Mouse (Mus musculus) limb, embryonic 13.5 days (tissue): ENCODE measurements around the gene Spc24. TPM values are rescaled to one million over a fixed set of nuclear protein-coding genes. Genes with fewer than 3 reads are reported as not detected.
A peak's percentile ranks its signal among the peaks of the same experiment; 100 is the strongest.

ENCODE experiments used
- ATAC-seq: fragments of 200-750 bp; cut with Nextera tagmentation; 2 replicates; pipeline ENCODE4 v1.8.0; 2017; ENCODE audit warnings: low read depth, moderate number of reproducible peaks, moderate TSS enrichment; ENCODE audit not compliant: low FRiP score
- H3K27ac ChIP-seq: fragments of 300-500 bp; sonication (generic); 2 replicates; pipeline ENCODE4 v1.5.1; 2015; ENCODE audit warnings: inconsistent platforms, mild to moderate bottlenecking, moderate library complexity
- H3K27me3 ChIP-seq: fragments of 300-500 bp; sonication (generic); 2 replicates; pipeline ENCODE4 v1.6.1; 2015; ENCODE audit warnings: mild to moderate bottlenecking, inconsistent platforms
- H3K36me3 ChIP-seq: fragments of 300-500 bp; sonication (generic); 2 replicates; pipeline ENCODE4 v1.6.1; 2015; ENCODE audit warnings: inconsistent platforms, mild to moderate bottlenecking, moderate library complexity
- H3K4me1 ChIP-seq: fragments of 300-500 bp; sonication (generic); 2 replicates; pipeline ENCODE4 v1.6.1; 2015; ENCODE audit warnings: inconsistent platforms
- H3K4me2 ChIP-seq: fragments of 300-500 bp; sonication (generic); replicated peaks from 2 replicates; pipeline ENCODE4 v1.6.1; 2015; ENCODE audit warnings: inconsistent platforms, mild to moderate bottlenecking, moderate library complexity
- H3K4me3 ChIP-seq: fragments of 300-500 bp; sonication (generic); 2 replicates; pipeline ENCODE4 v1.5.1; 2015; ENCODE audit warnings: moderate library complexity, mild to moderate bottlenecking, inconsistent platforms
- H3K9ac ChIP-seq: fragments of 300-500 bp; sonication (generic); 2 replicates; pipeline ENCODE4 v1.6.1; 2015; ENCODE audit warnings: mild to moderate bottlenecking, inconsistent platforms
- H3K9me3 ChIP-seq: fragments of 300-500 bp; sonication (generic); 2 replicates; pipeline ENCODE4 v1.6.1; 2016; ENCODE audit warnings: inconsistent platforms
- WGBS: fragments of 180-500 bp; shearing (Covaris S2); methylation state at CpG from one replicate; pipeline ENCODE4 v1.1.7; 2015; 5-methylcytosine and 5-hydroxymethylcytosine counted together
- polyA plus RNA-seq: library from polyadenylated mRNA; unstranded; fragments of >200 nt; fragmentation: Nextera tagmentation; extraction: Ambion mirVana; gene quantifications from 2 replicates; pipeline ENCODE4 v1.2.1, GENCODE M21; 2015

Gene Spc24
- polyA plus RNA-seq, 1 experiment from 2014 or later, result 109 TPM

DNA sequence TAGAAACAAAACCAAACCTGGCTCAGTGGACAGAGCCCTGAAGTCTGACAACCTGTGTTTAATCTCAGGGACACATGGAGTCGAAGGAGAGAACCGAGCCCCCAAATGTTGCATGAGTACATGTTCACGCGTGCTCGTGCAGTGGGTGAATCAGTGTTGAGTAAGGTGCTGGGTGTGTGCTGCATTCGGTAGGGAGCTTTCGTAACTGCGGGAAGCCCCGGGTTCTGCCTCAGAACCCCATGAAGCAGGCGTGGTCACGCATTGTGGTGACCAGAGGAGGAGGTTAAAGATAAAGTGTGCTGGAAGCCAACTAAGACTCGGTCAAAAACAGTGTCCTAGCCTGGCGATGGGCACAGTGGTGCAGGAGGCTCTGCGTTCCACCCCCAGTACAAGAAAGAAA, 19.7 kb downstream of the Spc24 start:
- H3K9ac ChIP-seq, result no peak overlapping the region
- H3K9me3 ChIP-seq, result no peaks in the 10 kb centered on the region
- ATAC-seq, result no peak
- peaks cover 94% of the 10 kb centered on the region for H3K36me3 ChIP-seq
- no peaks in the 10 kb centered on the region for H3K27me3 ChIP-seq
- H3K4me1 ChIP-seq, result no peaks in the 10 kb centered on the region
- no peak overlapping the region for H3K4me3 ChIP-seq
- no peak overlapping the region for H3K27ac ChIP-seq
- WGBS, result 95% methylated on average over 14 of the region's 14 CpGs
- H3K4me2 ChIP-seq, result no peak overlapping the region

DNA sequence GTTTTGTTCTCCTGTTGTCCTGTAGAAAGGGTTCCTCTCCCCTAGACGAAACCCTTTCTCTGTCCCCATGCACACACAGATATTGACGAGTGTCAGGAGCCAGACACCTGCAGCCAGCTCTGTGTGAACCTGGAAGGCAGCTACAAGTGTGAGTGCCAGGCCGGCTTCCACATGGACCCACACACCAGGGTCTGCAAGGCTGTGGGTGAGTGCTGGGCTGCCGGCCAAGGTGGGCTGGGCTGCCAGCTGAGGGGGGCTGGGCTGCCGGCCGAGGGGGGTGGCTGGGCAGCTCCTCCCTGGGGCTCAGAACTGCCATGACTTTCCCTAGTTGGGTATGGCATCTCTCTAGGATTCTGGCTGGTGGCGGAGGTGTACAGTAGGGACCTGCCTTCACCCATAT, 21.3 kb downstream of the Spc24 start:
- Histone ChIP-seq H3K27me3 (no peaks in the 10 kb centered on the region), H3K4me2 (no peak overlapping the region), H3K4me1 (no peaks in the 10 kb centered on the region), H3K27ac (no peak overlapping the region), H3K9ac (no peak overlapping the region), H3K36me3 (peaks cover 94% of the 10 kb centered on the region), H3K4me3 (no peak overlapping the region), H3K9me3 (no peaks in the 10 kb centered on the region)
- 0 out of 2 replicates have a peak, but pooled peaks have one; percentile 15 for ATAC-seq
- 90% methylated on average over 7 of the region's 7 CpGs for WGBS

DNA sequence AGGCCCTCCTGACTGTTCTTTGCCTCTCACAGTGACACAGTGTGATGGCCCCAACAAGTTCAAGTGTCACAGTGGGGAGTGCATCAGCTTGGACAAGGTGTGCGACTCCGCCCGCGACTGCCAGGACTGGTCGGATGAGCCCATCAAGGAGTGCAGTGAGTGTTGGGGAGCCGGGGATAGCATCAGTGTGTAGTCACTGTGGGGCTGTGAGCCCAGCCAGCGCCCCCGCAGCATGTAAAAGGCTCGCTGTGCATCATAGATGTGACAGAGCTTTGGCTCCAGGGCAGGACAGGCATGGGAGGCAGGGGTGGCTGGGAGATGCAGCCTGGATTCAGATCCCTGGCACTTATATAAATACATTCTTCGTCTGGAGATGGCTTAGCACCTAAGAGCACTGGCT, 22.9 kb downstream of the Spc24 start:
- H3K4me1 ChIP-seq, result no peaks in the 10 kb centered on the region
- no peaks in the 10 kb centered on the region for H3K9me3 ChIP-seq
- H3K36me3 ChIP-seq, result peaks cover 98% of the 10 kb centered on the region
- no peak overlapping the region for H3K27ac ChIP-seq
- no peak overlapping the region for H3K4me3 ChIP-seq
- H3K27me3 ChIP-seq, result no peaks in the 10 kb centered on the region
- H3K9ac ChIP-seq, result no peak overlapping the region
- no peak for ATAC-seq
- WGBS, result 94% methylated on average over 10 of the region's 10 CpGs
- no peak overlapping the region for H3K4me2 ChIP-seq

DNA sequence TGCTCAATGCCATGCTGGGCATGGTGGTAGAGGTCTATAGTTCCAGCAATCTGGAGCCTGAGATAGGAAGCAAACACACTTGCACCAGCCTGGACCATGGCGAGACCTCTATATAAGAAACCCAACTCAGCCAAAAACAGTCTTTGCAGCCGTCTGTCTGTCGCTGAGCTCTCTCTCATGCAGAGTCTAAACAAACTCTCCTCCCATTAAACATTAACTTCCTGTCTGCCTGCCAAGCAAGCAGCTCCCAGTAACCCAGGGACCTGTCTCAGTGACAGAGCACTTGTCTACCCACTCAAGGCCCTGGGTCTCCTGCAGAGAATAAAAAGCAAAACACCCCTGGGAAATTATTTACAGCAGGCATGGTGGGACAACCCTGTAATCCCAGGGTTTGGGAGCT, 23.5 kb downstream of the Spc24 start:
- Histone ChIP-seq H3K4me3 (no peak overlapping the region), H3K4me1 (no peaks in the 10 kb centered on the region), H3K27ac (no peak overlapping the region), H3K9ac (no peak overlapping the region), H3K36me3 (peaks cover 98% of the 10 kb centered on the region), H3K4me2 (no peak overlapping the region), H3K9me3 (no peaks in the 10 kb centered on the region), H3K27me3 (no peaks in the 10 kb centered on the region)
- WGBS, result 88% methylated on average over 3 of the region's 3 CpGs
- ATAC-seq, result no peak

DNA sequence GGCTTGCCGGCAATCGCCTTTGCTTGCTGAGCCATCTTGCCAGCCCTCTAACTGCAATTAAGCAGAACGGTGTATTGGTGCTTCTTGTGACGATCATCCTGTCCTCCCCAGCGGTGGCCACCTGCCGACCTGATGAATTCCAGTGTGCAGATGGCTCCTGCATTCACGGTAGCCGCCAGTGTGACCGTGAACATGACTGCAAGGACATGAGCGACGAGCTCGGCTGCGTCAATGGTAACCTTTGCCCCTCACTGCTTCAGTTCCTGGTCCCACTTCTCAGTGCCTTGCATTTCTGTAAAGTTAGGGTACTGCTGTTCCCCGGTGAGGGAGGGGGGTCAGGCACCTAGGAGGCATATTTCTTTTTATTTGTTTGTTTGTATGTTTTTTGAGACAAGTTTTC, 25.0 kb downstream of the Spc24 start:
- Histone ChIP-seq H3K4me1 (no peaks in the 10 kb centered on the region), H3K4me3 (no peak overlapping the region), H3K27ac (no peak overlapping the region), H3K9me3 (no peaks in the 10 kb centered on the region), H3K27me3 (no peaks in the 10 kb centered on the region), H3K36me3 (peaks cover 97% of the 10 kb centered on the region), H3K4me2 (no peak overlapping the region), H3K9ac (no peak overlapping the region)
- ATAC-seq, result no peak
- 90% methylated on average over 14 of the region's 14 CpGs for WGBS

DNA sequence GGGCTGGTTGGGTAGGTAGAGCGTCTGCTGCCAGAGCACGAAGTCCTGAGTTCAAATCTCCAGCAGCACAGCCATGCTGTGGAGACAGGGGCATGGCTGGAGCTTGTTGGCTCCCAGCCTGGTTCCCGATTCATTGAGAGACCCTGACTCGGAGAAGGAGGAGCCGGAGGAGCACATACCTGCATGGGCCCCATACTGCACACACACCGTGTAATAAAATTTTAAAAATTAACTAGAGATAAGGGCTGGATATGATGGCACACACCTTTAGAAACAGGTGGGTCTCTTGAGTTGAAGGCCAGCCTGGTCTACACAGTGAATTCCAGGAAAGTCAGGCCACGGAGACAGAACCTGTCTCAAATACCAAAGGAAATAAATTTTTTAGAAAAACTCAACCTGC, 26.1 kb downstream of the Spc24 start:
- Histone ChIP-seq H3K36me3 (peaks cover 93% of the 10 kb centered on the region), H3K27me3 (no peaks in the 10 kb centered on the region), H3K4me3 (no peak overlapping the region), H3K4me2 (no peak overlapping the region), H3K27ac (no peak overlapping the region), H3K9ac (no peak overlapping the region), H3K4me1 (no peaks in the 10 kb centered on the region), H3K9me3 (no peaks in the 10 kb centered on the region)
- WGBS, result 96% methylated on average over 7 of the region's 7 CpGs
- ATAC-seq, result no peak

DNA sequence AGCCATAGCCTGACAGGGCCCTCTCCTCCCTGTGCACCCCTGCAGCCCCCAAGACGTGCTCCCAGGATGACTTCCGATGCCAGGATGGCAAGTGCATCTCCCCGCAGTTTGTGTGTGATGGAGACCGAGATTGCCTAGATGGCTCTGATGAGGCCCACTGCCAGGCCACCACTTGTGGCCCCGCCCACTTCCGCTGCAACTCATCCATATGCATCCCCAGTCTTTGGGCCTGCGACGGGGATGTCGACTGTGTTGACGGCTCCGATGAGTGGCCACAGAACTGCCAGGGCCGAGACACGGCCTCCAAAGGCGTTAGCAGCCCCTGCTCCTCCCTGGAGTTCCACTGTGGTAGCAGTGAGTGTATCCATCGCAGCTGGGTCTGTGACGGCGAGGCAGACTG, 26.7 kb downstream of the Spc24 start:
- no peaks in the 10 kb centered on the region for H3K27me3 ChIP-seq
- WGBS, result 93% methylated on average over 17 of the region's 17 CpGs
- no peak overlapping the region for H3K4me2 ChIP-seq
- H3K4me1 ChIP-seq, result no peaks in the 10 kb centered on the region
- no peak overlapping the region for H3K4me3 ChIP-seq
- H3K36me3 ChIP-seq, result peaks cover 93% of the 10 kb centered on the region
- no peaks in the 10 kb centered on the region for H3K9me3 ChIP-seq
- H3K27ac ChIP-seq, result no peak overlapping the region
- no peak for ATAC-seq
- no peak overlapping the region for H3K9ac ChIP-seq

DNA sequence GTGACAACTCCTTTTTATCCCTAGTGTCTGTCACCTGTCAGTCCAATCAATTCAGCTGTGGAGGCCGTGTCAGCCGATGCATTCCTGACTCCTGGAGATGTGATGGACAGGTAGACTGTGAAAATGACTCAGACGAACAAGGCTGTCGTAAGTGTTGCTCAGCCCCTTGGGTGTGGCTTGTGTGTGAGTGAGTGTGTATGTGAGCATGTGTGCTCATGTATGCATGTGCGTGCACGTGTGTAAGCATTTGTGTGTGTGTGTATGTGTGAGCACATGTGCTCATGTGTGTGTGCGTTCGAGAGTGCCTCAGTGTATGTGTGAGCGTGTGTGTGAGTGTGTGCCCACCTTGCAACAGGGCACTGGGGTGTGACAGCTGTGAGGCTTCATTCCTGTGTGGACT, 27.8 kb downstream of the Spc24 start:
- 95% methylated on average over 9 of the region's 9 CpGs for WGBS
- Histone ChIP-seq H3K9ac (no peak overlapping the region), H3K27ac (no peak overlapping the region), H3K9me3 (no peaks in the 10 kb centered on the region), H3K36me3 (peaks cover 90% of the 10 kb centered on the region), H3K27me3 (no peaks in the 10 kb centered on the region), H3K4me2 (no peak overlapping the region), H3K4me3 (no peak overlapping the region), H3K4me1 (no peaks in the 10 kb centered on the region)
- ATAC-seq, result no peak

DNA sequence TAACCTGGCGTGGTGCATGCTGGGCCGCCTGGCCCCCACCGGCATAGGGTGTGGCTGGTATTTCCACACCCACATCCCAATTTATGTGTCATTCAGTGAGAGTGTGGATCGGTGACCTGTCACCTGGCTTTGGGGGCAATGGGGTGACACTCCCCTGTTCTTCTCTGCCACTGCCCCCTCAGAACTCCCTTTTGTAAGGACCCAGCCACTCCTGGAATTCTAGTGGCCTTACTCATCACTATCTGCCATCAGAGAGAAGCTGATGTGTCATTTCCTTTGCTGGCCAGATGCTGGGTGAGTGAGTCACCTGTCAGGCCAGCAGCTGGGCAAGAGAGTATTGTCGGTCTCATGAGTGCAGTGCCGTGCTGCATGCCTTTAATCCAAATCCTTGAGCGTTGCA, 30.8 kb downstream of the Spc24 start:
- no peak for ATAC-seq
- WGBS, result 78% methylated on average over 7 of the region's 7 CpGs
- Histone ChIP-seq H3K36me3 (peaks cover 69% of the 10 kb centered on the region), H3K4me2 (no peak overlapping the region), H3K4me1 (peaks cover 20% of the 10 kb centered on the region), H3K27me3 (no peaks in the 10 kb centered on the region), H3K9me3 (no peaks in the 10 kb centered on the region), H3K4me3 (no peak overlapping the region), H3K27ac (no peak overlapping the region), H3K9ac (no peak overlapping the region)

DNA sequence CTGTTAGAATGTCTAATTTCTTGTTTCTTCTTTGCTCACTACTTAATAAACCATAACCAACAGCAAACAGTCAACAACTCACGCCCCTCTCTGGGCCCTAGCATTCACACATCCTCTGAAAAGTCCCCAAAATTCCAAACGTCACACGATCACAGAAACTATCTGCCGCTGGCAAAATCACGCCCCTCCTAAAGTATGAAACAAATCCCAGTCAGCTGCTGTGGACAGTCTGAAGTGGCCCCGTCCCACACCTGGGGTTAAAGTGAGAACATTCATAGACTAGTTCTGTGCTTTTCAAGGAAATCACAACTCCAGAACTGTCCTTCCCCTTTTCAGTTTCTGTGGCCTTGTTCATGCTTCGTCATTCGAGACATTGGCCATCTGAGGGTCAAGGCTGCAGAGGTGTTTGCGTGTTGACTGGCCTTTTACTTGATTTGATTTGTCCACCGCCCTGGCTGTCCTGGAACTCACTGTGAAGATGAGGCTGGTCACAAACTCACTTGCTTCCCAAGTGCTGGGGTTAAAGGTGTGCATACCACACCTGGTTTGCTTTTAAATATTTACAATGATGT, 31.8 kb downstream of the Spc24 start:
- H3K27ac ChIP-seq, result no peak overlapping the region

DNA sequence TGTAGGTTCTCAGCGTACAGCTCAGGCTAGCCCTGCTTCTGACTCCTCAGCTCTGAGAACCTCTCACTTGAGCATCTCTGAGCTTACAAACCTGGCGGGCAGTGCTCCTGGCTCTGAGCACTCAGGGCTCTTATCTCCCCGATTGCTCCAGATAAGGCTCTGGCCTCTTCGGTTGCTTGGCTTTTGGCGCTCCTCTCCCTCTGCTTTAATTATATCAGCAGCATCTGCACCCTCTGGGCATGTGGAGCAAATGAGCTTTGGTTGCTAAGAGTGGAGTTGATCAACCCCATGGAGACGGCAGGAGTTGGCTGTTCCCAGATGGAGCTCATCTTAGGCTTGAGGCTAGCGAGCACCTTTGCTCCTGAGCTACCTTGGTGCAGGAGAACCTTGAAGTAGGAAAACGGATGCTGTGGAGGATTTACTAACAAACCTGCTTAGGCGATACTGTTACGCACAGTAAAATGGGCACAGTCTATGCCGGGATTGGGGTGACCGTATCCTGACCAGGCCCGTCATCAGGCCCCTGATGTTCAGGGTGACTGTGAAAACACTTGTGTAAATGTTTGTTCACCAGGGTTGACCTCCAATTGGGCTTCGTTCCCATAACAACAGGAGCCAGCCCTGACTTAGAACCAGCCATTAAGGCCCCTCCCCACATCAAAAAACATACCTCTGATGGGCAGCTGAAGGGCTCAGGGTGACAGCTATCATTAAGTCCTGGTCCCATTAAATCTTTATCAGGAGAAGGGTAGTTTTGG, 33.7 kb downstream of the Spc24 start:
- peak overlapping the region; percentile 34; the same call in 1 of the 2 replicates for H3K4me2 ChIP-seq
- no peaks in the 10 kb centered on the region for H3K9me3 ChIP-seq
- 0 out of 2 replicates have a peak overlapping the region, but pooled peaks have one; percentile 7 for H3K4me3 ChIP-seq
- no peak for ATAC-seq
- no peak overlapping the region for H3K9ac ChIP-seq
- H3K36me3 ChIP-seq, result peaks cover 40% of the 10 kb centered on the region
- 83% methylated on average over 14 of the region's 14 CpGs for WGBS
- H3K27me3 ChIP-seq, result no peaks in the 10 kb centered on the region
- peaks cover 20% of the 10 kb centered on the region for H3K4me1 ChIP-seq
- no peak overlapping the region for H3K27ac ChIP-seq

More for the DNA sequence above, 31.8 kb downstream of the Spc24 start:
- Histone ChIP-seq H3K9ac (no peak overlapping the region), H3K4me1 (peaks cover 20% of the 10 kb centered on the region), H3K36me3 (peaks cover 60% of the 10 kb centered on the region), H3K4me3 (no peak overlapping the region), H3K27me3 (no peaks in the 10 kb centered on the region), H3K9me3 (no peaks in the 10 kb centered on the region), H3K4me2 (no peak overlapping the region)
- WGBS, result 82% methylated on average over 10 of the region's 10 CpGs
- no peak for ATAC-seq

DNA sequence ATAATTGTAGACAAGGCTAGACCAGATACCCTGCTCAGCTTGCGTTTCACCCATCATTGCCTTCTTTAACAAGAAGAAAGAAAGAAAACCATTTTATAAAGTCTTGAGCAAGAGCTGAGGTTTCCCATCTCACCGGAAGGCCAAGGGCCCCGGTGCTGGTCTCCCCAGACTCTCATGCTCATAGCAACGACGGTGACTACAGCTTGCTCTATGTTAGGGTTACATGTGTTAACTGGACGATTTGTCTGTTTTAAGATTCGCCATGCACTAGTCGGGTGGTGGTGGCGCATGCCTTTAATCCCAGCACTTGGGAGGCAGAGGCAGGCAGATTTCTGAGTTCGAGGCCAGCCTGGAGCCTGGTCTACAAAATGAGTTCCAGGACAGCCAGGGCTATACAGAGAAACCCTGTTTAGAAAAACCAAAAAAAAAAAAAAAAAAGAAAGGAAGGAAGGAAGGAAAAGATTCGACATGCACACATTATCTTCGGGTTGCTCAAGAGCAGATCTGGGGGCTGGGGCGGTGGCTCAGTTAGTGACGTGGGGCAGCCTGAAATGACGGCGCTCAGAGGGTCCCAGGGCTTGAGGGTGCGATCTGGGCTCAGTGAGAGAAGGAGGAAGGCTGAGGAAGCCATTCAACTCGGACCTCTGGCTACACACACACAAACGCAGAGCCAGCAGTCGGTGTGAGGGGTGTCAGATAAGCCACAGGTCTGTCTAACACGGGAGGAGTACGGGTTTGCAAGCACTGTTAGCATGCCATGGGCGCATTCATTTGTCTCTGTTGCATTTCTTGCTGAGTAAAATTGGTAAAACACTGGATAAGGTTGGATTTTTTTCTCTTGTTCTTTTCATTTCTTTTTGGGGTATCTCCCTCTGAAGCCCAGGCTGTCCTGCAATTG, 34.6 kb downstream of the Spc24 start:
- Histone ChIP-seq H3K36me3 (peaks cover 32% of the 10 kb centered on the region), H3K4me3 (peak overlapping the region; percentile 76), H3K9ac (no peak overlapping the region; the same call in 1 of the 2 replicates), H3K4me2 (peak overlapping the region; percentile 81), H3K27ac (no peak overlapping the region), H3K27me3 (no peaks in the 10 kb centered on the region), H3K9me3 (no peaks in the 10 kb centered on the region), H3K4me1 (peaks cover 23% of the 10 kb centered on the region)
- 88% methylated on average over 23 of the region's 23 CpGs for WGBS
- no peak for ATAC-seq
